Mouse (Mus musculus): ENCODE data around the gene Ankrd28. TPM values are rescaled to one million over a fixed set of nuclear protein-coding genes. Genes with fewer than 3 reads are reported as not detected.
A peak's percentile ranks its signal among the peaks of the same experiment; 100 is the strongest.

The Ankrd28 gene
- polyA plus RNA-seq, 1 experiment, result 6.5 TPM

GRCm38 (mm10) chr14:31696206-31696984 lies 134.1 kb downstream of the Ankrd28 start:
- no peak for TF ChIP-seq TCF12 (IDR thresholded peaks at IDR 0.05; ENCODE audit: insufficient read depth, poor library complexity, severe bottlenecking)
- TF ChIP-seq POLR2AphosphoS2 (IDR thresholded peaks at IDR 0.05; ENCODE audit: insufficient read length, low read depth), result no peak
- Histone ChIP-seq H3K27me3 (ENCODE audit: control insufficient read depth, insufficient read depth, insufficient read length) (no peaks in the 10 kb centered on the region), H3K36me3 (ENCODE audit: control insufficient read depth, insufficient read depth) (peaks cover 10% of the 10 kb centered on the region), H3K4me2 (ENCODE audit: low read depth) (no peak overlapping the region), H3ac (ENCODE audit: control insufficient read depth, insufficient read length) (no peak overlapping the region), H3K79me2 (ENCODE audit: control insufficient read depth, insufficient read depth) (no peaks in the 10 kb centered on the region), H3K4me3 (no peak overlapping the region)

- peak; percentile 54 for TF ChIP-seq POLR2AphosphoS2 (IDR thresholded peaks at IDR 0.05; ENCODE audit: insufficient read length, low read depth)
- TF ChIP-seq REST (IDR thresholded peaks at IDR 0.05; ENCODE audit: insufficient read depth, insufficient read length), result no peak
- Histone ChIP-seq H3K27me3 (ENCODE audit: control insufficient read depth, insufficient read depth, insufficient read length) (no peaks in the 10 kb centered on the region), H3ac (ENCODE audit: control insufficient read depth, insufficient read length) (no peak overlapping the region), H3K79me2 (ENCODE audit: control insufficient read depth, insufficient read depth) (no peaks in the 10 kb centered on the region), H3K36me3 (ENCODE audit: control insufficient read depth, insufficient read depth) (no peaks in the 10 kb centered on the region), H3K4me2 (ENCODE audit: low read depth) (no peak overlapping the region), H3K4me3 (no peak overlapping the region)
Observed at GRCm38 (mm10) chr14:31692536-31692935, 137.9 kb downstream of the Ankrd28 start.

GRCm38 (mm10) chr14:31686231-31686630 lies 144.2 kb downstream of the Ankrd28 start:
- H3K4me2 ChIP-seq (ENCODE audit: low read depth), result no peak overlapping the region
- no peaks in the 10 kb centered on the region for H3K36me3 ChIP-seq (ENCODE audit: control insufficient read depth, insufficient read depth)
- TF ChIP-seq E2F4 (IDR thresholded peaks at IDR 0.05; ENCODE audit: insufficient read depth), result no peak
- peak in 1 of 3 experiments; percentile 6 for TF ChIP-seq MYOD1 (IDR thresholded peaks at IDR 0.05; ENCODE audit: control insufficient read depth in 1 of 3, insufficient read length in 2 of 3, low read depth in 2 of 3)
- H3K27me3 ChIP-seq (ENCODE audit: control insufficient read depth, insufficient read depth, insufficient read length), result no peaks in the 10 kb centered on the region
- H3K4me3 ChIP-seq, result no peak overlapping the region
- no peak overlapping the region for H3ac ChIP-seq (ENCODE audit: control insufficient read depth, insufficient read length)
- H3K79me2 ChIP-seq (ENCODE audit: control insufficient read depth, insufficient read depth), result no peaks in the 10 kb centered on the region

GRCm38 (mm10) chr14:31685680-31686079 lies 144.8 kb downstream of the Ankrd28 start:
- Histone ChIP-seq H3K36me3 (ENCODE audit: control insufficient read depth, insufficient read depth) (no peaks in the 10 kb centered on the region), H3K4me3 (no peak overlapping the region), H3K27me3 (ENCODE audit: control insufficient read depth, insufficient read depth, insufficient read length) (no peaks in the 10 kb centered on the region), H3K4me2 (ENCODE audit: low read depth) (no peak overlapping the region), H3K79me2 (ENCODE audit: control insufficient read depth, insufficient read depth) (no peaks in the 10 kb centered on the region), H3ac (ENCODE audit: control insufficient read depth, insufficient read length) (no peak overlapping the region)
- no peak for TF ChIP-seq SRF (IDR thresholded peaks at IDR 0.05; ENCODE audit: control insufficient read depth, insufficient read length, low read depth)
- TF ChIP-seq REST (IDR thresholded peaks at IDR 0.05; ENCODE audit: insufficient read depth, insufficient read length), result no peak
- TF ChIP-seq POLR2A (IDR thresholded peaks at IDR 0.05; ENCODE audit: insufficient read length, low read depth), result no peak
- no peak for TF ChIP-seq E2F4 (IDR thresholded peaks at IDR 0.05; ENCODE audit: insufficient read depth)
- TF ChIP-seq MYOD1 (IDR thresholded peaks at IDR 0.05; ENCODE audit: control insufficient read depth in 1 of 3, insufficient read length in 2 of 3, low read depth in 2 of 3), result no peak
- TF ChIP-seq TCF12 (IDR thresholded peaks at IDR 0.05; ENCODE audit: insufficient read depth, poor library complexity, severe bottlenecking), result no peak
- no peak for TF ChIP-seq CEBPB (IDR thresholded peaks at IDR 0.05; ENCODE audit: insufficient read depth, poor library complexity, severe bottlenecking)
- no peak for TF ChIP-seq MYOG (IDR thresholded peaks at IDR 0.05; ENCODE audit: control insufficient read depth in 1 of 3, insufficient read depth in 1 of 3, insufficient read length in 2 of 3, low read depth in 2 of 3)
- TF ChIP-seq POLR2AphosphoS2 (IDR thresholded peaks at IDR 0.05; ENCODE audit: insufficient read length, low read depth), result no peak
- no peak for TF ChIP-seq TCF3 (IDR thresholded peaks at IDR 0.05; ENCODE audit: insufficient read length, low read depth)
- TF ChIP-seq USF1 (IDR thresholded peaks at IDR 0.05; ENCODE audit: low read depth), result no peak

GRCm38 (mm10) chr14:31684343-31685040 lies 146.0 kb downstream of the Ankrd28 start:
- TF ChIP-seq TCF12 (IDR thresholded peaks at IDR 0.05; ENCODE audit: insufficient read depth, poor library complexity, severe bottlenecking) (no peak), MAX (IDR thresholded peaks at IDR 0.05; ENCODE audit: low read depth) (no peak), CEBPB (IDR thresholded peaks at IDR 0.05; ENCODE audit: insufficient read depth, poor library complexity, severe bottlenecking) (no peak), TCF3 (IDR thresholded peaks at IDR 0.05; ENCODE audit: insufficient read length, low read depth) (no peak), POLR2A (IDR thresholded peaks at IDR 0.05; ENCODE audit: insufficient read length, low read depth) (no peak), MYOG (IDR thresholded peaks at IDR 0.05; ENCODE audit: control insufficient read depth in 1 of 3, insufficient read depth in 1 of 3, insufficient read length in 2 of 3, low read depth in 2 of 3) (no peak), REST (IDR thresholded peaks at IDR 0.05; ENCODE audit: insufficient read depth, insufficient read length) (no peak), MYOD1 (IDR thresholded peaks at IDR 0.05; ENCODE audit: control insufficient read depth in 1 of 3, insufficient read length in 2 of 3, low read depth in 2 of 3) (no peak), USF1 (IDR thresholded peaks at IDR 0.05; ENCODE audit: low read depth) (no peak), E2F4 (IDR thresholded peaks at IDR 0.05; ENCODE audit: insufficient read depth) (no peak), POLR2AphosphoS2 (IDR thresholded peaks at IDR 0.05; ENCODE audit: insufficient read length, low read depth) (no peak), SRF (IDR thresholded peaks at IDR 0.05; ENCODE audit: control insufficient read depth, insufficient read length, low read depth) (no peak)
- Histone ChIP-seq H3K27me3 (ENCODE audit: control insufficient read depth, insufficient read depth, insufficient read length) (no peaks in the 10 kb centered on the region), H3K4me3 (no peak overlapping the region), H3ac (ENCODE audit: control insufficient read depth, insufficient read length) (no peak overlapping the region), H3K36me3 (ENCODE audit: control insufficient read depth, insufficient read depth) (no peaks in the 10 kb centered on the region), H3K79me2 (ENCODE audit: control insufficient read depth, insufficient read depth) (no peaks in the 10 kb centered on the region), H3K4me2 (ENCODE audit: low read depth) (no peak overlapping the region)

Measured in myocyte (in vitro differentiated cells).